Mouse (Mus musculus) ovary, postnatal 14 days (tissue): Measurements from ENCODE around the gene Cep89.

Source experiments
- DNase-seq: peaks from one replicate; pipeline ENCODE4 v3.0.0; 2022; ENCODE audit warnings: low spot score

Cep89 gene

GRCm38 (mm10) chr7:35485126-35485525, 88.3 kb downstream of the Cep89 start:
- DNase-seq, result no peak

GRCm38 (mm10) chr7:35486553-35486952, 89.7 kb downstream of the Cep89 start:
- no peak for DNase-seq
